Mouse (Mus musculus) heart, embryonic 15.5 days (tissue): ENCODE measurements at regions not wholly inside any gene's neighbourhood (a gene's known extent, or its start where the extent isn't known, plus 50 kb on each side); places are given as distances from the start of the nearest gene placed in this dataset.

ENCODE experiments used
- ATAC-seq: fragments of 200-750 bp; cut with Nextera tagmentation; replicated peaks from 2 replicates; pipeline ENCODE4 v1.8.0; 2017; ENCODE audit warnings: low read depth, moderate TSS enrichment; ENCODE audit not compliant: insufficient number of reproducible peaks, insufficient read depth, low FRiP score
- H3K27ac ChIP-seq: fragments of 300-500 bp; sonication (generic); 2 replicates; pipeline ENCODE4 v1.5.1; 2015; ENCODE audit warnings: mild to moderate bottlenecking, inconsistent platforms
- H3K27me3 ChIP-seq: fragments of 300-500 bp; sonication (generic); 2 replicates; pipeline ENCODE4 v1.6.1; 2015; ENCODE audit warnings: inconsistent platforms
- H3K36me3 ChIP-seq: fragments of 300-500 bp; sonication (generic); 2 replicates; pipeline ENCODE4 v1.6.1; 2015; ENCODE audit warnings: mild to moderate bottlenecking, inconsistent platforms
- H3K4me1 ChIP-seq: fragments of 300-500 bp; sonication (generic); replicated peaks from 2 replicates; pipeline ENCODE4 v1.6.1; 2015; ENCODE audit warnings: inconsistent platforms
- H3K4me2 ChIP-seq: fragments of 300-500 bp; sonication (generic); 2 replicates; pipeline ENCODE4 v1.6.1; 2015; ENCODE audit warnings: inconsistent platforms, mild to moderate bottlenecking, moderate library complexity
- H3K4me3 ChIP-seq: fragments of 300-500 bp; sonication (generic); 2 replicates; pipeline ENCODE4 v1.5.1; 2015; ENCODE audit warnings: mild to moderate bottlenecking, inconsistent platforms
- H3K9ac ChIP-seq: fragments of 300-500 bp; sonication (generic); 2 replicates; pipeline ENCODE4 v1.6.1; 2015; ENCODE audit warnings: mild to moderate bottlenecking, inconsistent platforms
- H3K9me3 ChIP-seq: fragments of 300-500 bp; sonication (generic); replicated peaks from 2 replicates; pipeline ENCODE4 v1.6.1; 2016; ENCODE audit warnings: inconsistent platforms
- WGBS: fragments of 180-500 bp; shearing (Covaris S2); methylation state at CpG from one replicate; pipeline ENCODE4 v1.1.7; 2015; ENCODE audit warnings: mixed read lengths; 5-methylcytosine and 5-hydroxymethylcytosine counted together

- Histone ChIP-seq H3K9me3 (no peaks in the 10 kb centered on the region), H3K4me2 (no peak overlapping the region), H3K36me3 (no peaks in the 10 kb centered on the region), H3K27ac (no peak overlapping the region), H3K9ac (no peak overlapping the region), H3K4me3 (no peak overlapping the region), H3K27me3 (no peaks in the 10 kb centered on the region), H3K4me1 (no peaks in the 10 kb centered on the region)
- ATAC-seq: no peak
These were observed 698.5 kb downstream of the Triml1 start for GRCm38 (mm10) chr8:42442786-42443185.

- H3K36me3 ChIP-seq: no peaks in the 10 kb centered on the region
- no peak for ATAC-seq
- H3K9ac ChIP-seq: no peak overlapping the region
- WGBS: 53% methylated on average over 2 of the region's 2 CpGs
- no peak overlapping the region for H3K4me3 ChIP-seq
- no peaks in the 10 kb centered on the region for H3K27me3 ChIP-seq
- no peak overlapping the region for H3K4me2 ChIP-seq
- no peaks in the 10 kb centered on the region for H3K4me1 ChIP-seq
- no peak overlapping the region for H3K27ac ChIP-seq
- no peaks in the 10 kb centered on the region for H3K9me3 ChIP-seq
These were observed 738.7 kb downstream of the Triml1 start for GRCm38 (mm10) chr8:42402632-42403031.

- H3K27me3 ChIP-seq: no peaks in the 10 kb centered on the region
- no peaks in the 10 kb centered on the region for H3K4me1 ChIP-seq
- H3K27ac ChIP-seq: no peak overlapping the region
- 69% methylated on average over 3 of the region's 3 CpGs for WGBS
- no peaks in the 10 kb centered on the region for H3K36me3 ChIP-seq
- ATAC-seq: no peak
- no peak overlapping the region for H3K4me2 ChIP-seq
- no peaks in the 10 kb centered on the region for H3K9me3 ChIP-seq
- H3K9ac ChIP-seq: no peak overlapping the region
- H3K4me3 ChIP-seq: no peak overlapping the region
These were observed 744.4 kb downstream of the Triml1 start for GRCm38 (mm10) chr8:42396886-42397285.

- Histone ChIP-seq H3K27me3 (no peaks in the 10 kb centered on the region), H3K9ac (no peak overlapping the region), H3K4me1 (no peaks in the 10 kb centered on the region), H3K9me3 (no peaks in the 10 kb centered on the region), H3K36me3 (no peaks in the 10 kb centered on the region), H3K4me3 (no peak overlapping the region), H3K4me2 (no peak overlapping the region), H3K27ac (no peak overlapping the region)
- ATAC-seq: no peak
- 74% methylated on average over 3 of the region's 3 CpGs for WGBS
These were observed 752.5 kb downstream of the Triml1 start for GRCm38 (mm10) chr8:42388816-42389215.

- H3K4me3 ChIP-seq: no peak overlapping the region
- H3K4me2 ChIP-seq: no peak overlapping the region
- WGBS: 52% methylated on average over 3 of the region's 3 CpGs
These were observed 793.1 kb downstream of the Triml1 start for GRCm38 (mm10) chr8:42348073-42348603.

GRCm38 (mm10) chr8:42334708-42335107, 806.6 kb downstream of the Triml1 start:
- H3K27me3 ChIP-seq: no peaks in the 10 kb centered on the region
- no peaks in the 10 kb centered on the region for H3K4me1 ChIP-seq
- H3K36me3 ChIP-seq: no peaks in the 10 kb centered on the region
- 80% methylated on average over 9 of the region's 9 CpGs for WGBS
- H3K27ac ChIP-seq: no peak overlapping the region
- H3K9me3 ChIP-seq: no peaks in the 10 kb centered on the region
- no peak overlapping the region for H3K9ac ChIP-seq
- H3K4me3 ChIP-seq: no peak overlapping the region
- no peak for ATAC-seq
- no peak overlapping the region for H3K4me2 ChIP-seq

More at GRCm38 (mm10) chr8:42348073-42348603, 793.1 kb downstream of the Triml1 start:
- Histone ChIP-seq H3K9ac (no peak overlapping the region), H3K27ac (no peak overlapping the region), H3K9me3 (no peaks in the 10 kb centered on the region), H3K27me3 (no peaks in the 10 kb centered on the region), H3K4me1 (no peaks in the 10 kb centered on the region), H3K36me3 (no peaks in the 10 kb centered on the region)
- no peak for ATAC-seq

GRCm38 (mm10) chr8:42324663-42325062, 816.6 kb downstream of the Triml1 start:
- 61% methylated on average over 4 of the region's 4 CpGs for WGBS
- Histone ChIP-seq H3K36me3 (no peaks in the 10 kb centered on the region), H3K4me3 (no peak overlapping the region), H3K27ac (no peak overlapping the region), H3K9me3 (no peaks in the 10 kb centered on the region), H3K4me1 (no peaks in the 10 kb centered on the region), H3K9ac (no peak overlapping the region), H3K4me2 (no peak overlapping the region), H3K27me3 (no peaks in the 10 kb centered on the region)
- ATAC-seq: no peak

- H3K4me2 ChIP-seq: no peak overlapping the region
- no peak overlapping the region for H3K4me3 ChIP-seq
- no peaks in the 10 kb centered on the region for H3K4me1 ChIP-seq
- H3K36me3 ChIP-seq: no peaks in the 10 kb centered on the region
- no peaks in the 10 kb centered on the region for H3K27me3 ChIP-seq
- no peak overlapping the region for H3K27ac ChIP-seq
- no peaks in the 10 kb centered on the region for H3K9me3 ChIP-seq
- no peak overlapping the region for H3K9ac ChIP-seq
- ATAC-seq: no peak
These were observed 818.4 kb downstream of the Triml1 start for GRCm38 (mm10) chr8:42322862-42323261.

- H3K9me3 ChIP-seq: no peaks in the 10 kb centered on the region
- H3K27ac ChIP-seq: no peak overlapping the region
- no peaks in the 10 kb centered on the region for H3K27me3 ChIP-seq
- no peak overlapping the region for H3K4me2 ChIP-seq
- no peaks in the 10 kb centered on the region for H3K4me1 ChIP-seq
- H3K9ac ChIP-seq: no peak overlapping the region
- no peak for ATAC-seq
- no peaks in the 10 kb centered on the region for H3K36me3 ChIP-seq
- no peak overlapping the region for H3K4me3 ChIP-seq
- WGBS: 63% methylated on average over 1 of the region's 1 CpGs
These were observed 830.2 kb downstream of the Triml1 start for GRCm38 (mm10) chr8:42311060-42311459.

GRCm38 (mm10) chr8:42291392-42291791, 849.9 kb downstream of the Triml1 start:
- H3K4me3 ChIP-seq: no peak overlapping the region
- H3K9ac ChIP-seq: no peak overlapping the region
- no peak for ATAC-seq
- no peaks in the 10 kb centered on the region for H3K27me3 ChIP-seq
- H3K27ac ChIP-seq: no peak overlapping the region
- no peaks in the 10 kb centered on the region for H3K36me3 ChIP-seq
- no peak overlapping the region for H3K4me2 ChIP-seq
- no peaks in the 10 kb centered on the region for H3K4me1 ChIP-seq
- H3K9me3 ChIP-seq: no peaks in the 10 kb centered on the region

- ATAC-seq: no peak
- WGBS: 86% methylated on average over 2 of the region's 2 CpGs
These were observed 859.3 kb downstream of the Triml1 start for GRCm38 (mm10) chr8:42282011-42282410.

GRCm38 (mm10) chr8:42253358-42253757, 836.5 kb upstream of the Frg1 start:
- no peak overlapping the region for H3K4me2 ChIP-seq
- H3K27me3 ChIP-seq: no peaks in the 10 kb centered on the region
- WGBS: 84% methylated on average over 1 of the region's 1 CpGs
- no peaks in the 10 kb centered on the region for H3K4me1 ChIP-seq
- H3K4me3 ChIP-seq: no peak overlapping the region
- no peak for ATAC-seq
- H3K9ac ChIP-seq: no peak overlapping the region
- no peak overlapping the region for H3K27ac ChIP-seq
- H3K36me3 ChIP-seq: no peaks in the 10 kb centered on the region
- H3K9me3 ChIP-seq: no peaks in the 10 kb centered on the region

More at GRCm38 (mm10) chr8:42282011-42282410, 859.3 kb downstream of the Triml1 start:
- Histone ChIP-seq H3K4me1 (no peaks in the 10 kb centered on the region), H3K4me2 (no peak overlapping the region), H3K4me3 (no peak overlapping the region), H3K9ac (no peak overlapping the region), H3K27ac (no peak overlapping the region), H3K27me3 (no peaks in the 10 kb centered on the region), H3K36me3 (no peaks in the 10 kb centered on the region), H3K9me3 (no peaks in the 10 kb centered on the region)
